Mouse (Mus musculus): Measurements from ENCODE around the gene Sox5.

Sox5 gene

DNA sequence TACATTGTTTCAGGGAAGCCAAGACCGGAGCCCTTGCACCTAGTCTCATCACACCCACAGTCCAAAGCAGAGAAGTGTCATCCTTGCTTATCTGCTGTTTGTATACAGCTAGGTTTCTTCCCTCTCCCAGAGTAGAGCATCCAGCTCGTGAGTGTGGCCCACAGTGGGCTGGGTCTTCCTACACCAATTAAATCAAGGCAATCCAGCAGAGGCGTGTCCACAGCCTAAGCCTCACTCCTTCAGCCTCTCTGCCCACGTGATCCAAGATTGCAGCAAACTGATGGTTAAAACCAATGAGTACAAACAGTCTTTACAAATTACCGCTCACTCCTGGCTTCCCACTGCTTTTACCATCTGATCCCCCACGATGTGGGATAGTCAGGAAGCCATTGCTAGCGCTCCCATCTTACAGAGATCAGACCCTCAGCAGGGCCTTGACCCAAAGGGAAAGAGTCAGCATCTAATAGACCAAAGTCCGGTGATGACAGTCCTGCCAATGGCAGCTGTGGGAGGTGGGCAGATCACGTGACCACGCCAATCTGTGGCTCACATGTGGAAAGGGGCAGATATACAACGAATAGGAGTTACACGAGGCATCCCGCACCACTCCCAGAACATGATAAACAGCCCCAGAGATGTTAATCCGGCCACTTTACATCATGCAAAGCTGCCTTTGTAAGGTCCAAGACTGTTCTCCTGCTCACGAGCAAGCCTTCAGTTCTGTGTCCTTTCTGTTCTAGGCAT is 9.4 kb downstream of the Sox5 start:
- DNase-seq, result no peak

DNA sequence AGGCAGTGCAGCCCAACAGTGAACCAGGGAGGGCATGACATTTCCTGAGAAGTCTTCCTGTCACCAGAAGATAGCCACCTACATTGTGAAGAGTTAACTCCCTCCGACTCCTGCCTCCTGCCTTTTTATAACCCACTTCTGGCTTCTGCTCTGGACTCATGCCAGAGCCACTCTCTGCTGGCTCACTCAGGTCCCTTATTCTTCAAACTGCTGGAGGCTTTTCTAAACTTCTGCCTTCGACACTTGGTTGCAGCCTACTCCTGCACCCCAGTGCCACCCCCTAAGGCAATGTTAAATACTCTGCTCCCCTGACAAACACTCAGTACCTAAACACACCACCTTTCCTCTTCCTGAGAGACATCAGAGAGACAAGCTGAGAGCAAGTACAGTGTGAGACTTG is 12.7 kb downstream of the Sox5 start:
- DNase-seq, result no peak

DNA sequence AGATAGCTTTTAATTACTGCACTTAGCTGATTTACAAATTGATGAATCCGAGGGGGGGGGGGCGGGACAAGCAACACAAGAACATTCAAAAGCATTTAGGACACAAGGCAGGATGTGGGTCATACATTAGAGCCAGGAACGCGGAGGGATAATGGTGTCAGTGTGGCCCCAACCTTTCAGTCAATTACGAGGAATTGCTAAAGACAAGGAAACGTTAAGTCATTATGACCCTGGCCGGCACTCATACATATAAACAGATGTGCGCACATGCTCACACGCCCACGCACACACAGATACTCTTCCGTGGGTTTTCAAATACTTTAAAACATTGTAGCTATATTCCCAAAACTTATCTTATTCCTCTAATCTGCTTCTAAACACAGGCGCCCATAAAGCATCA is 19.9 kb downstream of the Sox5 start:
- DNase-seq, result no peak

DNA sequence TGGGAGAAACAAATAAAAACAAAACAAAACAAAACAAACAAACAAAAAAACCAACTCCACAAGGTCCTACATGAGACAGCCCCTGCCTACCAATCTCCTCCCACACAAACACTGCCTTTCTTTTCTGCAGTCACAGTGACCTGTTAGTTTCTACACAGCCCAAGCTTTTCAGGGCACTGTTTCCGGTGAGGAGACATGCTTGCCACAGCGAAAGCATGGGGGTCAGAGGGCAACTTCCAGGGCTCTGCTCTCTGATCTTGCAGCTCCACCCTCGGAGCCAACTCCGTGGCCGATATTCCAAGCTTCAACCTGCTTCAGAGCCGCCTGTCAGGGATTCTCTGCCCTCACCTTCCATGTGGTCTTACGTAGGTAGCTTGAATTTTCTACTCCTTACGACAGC is 22.6 kb downstream of the Sox5 start:
- no peak for DNase-seq

DNA sequence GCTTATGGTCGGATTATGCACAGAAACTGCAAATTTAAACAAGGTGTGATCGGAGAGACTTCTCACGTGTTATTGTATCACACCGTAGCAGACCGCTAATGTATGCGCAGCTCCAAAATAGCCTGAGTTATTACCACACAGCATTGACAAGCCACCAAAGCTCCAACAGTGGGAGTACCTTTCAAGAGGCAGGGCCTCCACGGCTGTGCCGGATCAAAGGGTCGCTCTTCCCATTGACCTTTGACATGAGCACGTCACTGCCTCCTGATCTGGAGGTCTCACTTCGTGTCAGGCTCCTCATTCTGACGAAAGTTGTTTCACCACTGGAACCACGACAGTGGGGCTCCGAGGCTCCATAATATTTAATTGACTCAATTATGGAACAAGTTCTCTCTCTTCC is 24.4 kb downstream of the Sox5 start:
- DNase-seq, result no peak

DNA sequence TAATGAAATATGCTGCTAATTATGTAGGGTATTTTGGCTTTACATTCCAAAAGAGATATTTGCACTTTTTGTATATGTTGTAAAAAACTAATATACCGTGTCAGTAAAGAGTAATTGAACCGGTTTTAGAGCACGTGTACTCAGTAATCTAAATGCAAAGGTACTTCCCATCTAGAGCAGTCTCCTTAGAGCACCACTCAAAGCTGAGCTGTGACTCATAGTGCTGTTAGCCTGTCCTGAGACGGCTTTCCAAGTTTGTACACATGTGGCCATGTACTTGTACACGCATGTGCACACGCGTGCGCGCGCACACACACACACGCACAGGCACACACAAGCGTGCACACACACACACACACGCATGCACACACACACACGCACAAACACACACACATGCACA is 25.3 kb downstream of the Sox5 start:
- DNase-seq, result no peak

DNA sequence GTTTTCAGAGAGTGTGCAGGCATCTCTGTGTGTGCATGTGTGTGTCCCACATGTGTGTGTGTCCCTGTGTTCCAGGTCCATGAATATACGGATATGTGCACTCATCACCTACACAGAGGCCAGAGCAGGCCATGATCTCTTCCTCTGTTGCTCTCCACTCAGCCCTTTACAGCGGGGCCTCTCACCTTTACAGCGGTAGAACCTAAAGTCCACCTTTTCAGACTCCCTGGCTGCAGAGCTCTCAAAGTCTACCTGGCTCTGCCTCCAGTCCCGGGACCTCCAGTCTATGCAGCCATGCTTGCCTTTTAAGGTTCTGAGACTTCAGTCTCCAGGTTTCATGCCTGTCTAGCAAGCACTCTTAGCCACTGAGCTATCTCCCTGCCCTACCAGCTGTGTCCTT is 26.5 kb downstream of the Sox5 start:
- no peak for DNase-seq

DNA sequence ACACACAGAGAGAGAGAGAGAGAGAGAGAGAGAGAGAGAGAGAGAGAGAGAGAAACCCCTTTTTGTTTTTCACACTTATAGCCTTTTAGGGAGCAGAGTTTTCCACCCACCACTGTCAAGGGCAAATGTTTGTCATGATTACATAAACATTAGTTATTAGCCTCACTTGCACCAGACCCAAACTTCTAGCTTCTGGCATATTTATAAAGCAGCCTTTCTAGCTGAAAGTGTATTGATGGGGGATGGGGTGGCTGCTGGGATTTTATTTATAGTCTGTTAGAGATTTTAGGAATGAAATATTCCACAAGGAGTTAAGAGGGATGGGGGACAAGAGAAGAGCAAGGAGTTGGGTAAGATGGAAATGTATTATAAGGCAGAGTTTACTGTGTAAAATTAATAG is 27.4 kb downstream of the Sox5 start:
- no peak for DNase-seq

DNA sequence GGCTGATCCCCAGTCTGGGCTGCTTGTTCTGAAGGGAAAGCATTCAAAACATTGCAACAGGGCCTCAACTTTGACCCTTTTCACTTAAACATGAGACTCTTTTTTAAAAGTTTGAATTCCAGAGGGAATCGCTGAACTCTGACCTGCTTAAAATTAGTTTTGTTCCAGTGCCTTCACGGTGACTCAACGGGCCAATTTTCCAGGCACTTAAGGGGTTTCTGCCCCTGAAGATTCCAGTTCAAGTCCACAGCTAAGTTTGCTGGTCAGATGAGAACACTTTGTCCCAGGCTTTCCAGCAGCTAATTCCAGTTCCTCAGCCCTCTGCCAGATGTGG is 27.8 kb downstream of the Sox5 start:
- no peak for DNase-seq

DNA sequence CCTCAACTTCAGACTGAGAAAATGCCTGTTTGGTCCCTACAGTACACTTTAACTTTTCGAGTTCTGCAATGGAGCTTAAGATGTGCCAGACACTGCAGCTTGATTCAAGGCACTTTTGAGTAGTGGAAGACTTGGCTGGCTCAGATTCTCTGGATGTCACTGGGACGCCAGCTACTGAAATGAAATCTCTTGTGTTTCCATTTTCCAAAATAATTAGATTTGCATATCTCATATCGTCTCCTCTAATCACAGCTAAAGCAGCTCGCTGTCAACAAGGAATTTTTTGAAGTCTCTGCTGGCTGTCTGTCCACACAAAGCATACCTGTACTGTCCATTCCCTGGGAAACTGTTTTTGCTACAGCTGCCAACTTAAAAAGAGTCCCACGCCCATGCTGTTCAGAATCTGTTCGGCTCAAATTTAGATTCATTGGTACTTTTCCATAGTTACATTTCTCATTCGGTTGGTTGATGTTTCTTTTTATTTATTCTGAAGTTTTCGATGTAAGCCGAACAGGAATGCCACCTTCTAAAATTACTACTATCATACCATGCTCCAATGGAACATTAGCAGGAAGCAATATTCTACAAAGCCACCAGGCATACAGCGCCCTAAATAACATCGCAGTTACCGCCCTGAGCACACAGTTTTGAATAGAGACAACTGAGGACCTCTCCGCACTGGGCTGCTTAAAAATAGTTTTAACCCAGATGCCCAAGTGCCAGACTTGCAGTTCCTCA is 28.4 kb downstream of the Sox5 start:
- DNase-seq, result peak; percentile 42

DNA sequence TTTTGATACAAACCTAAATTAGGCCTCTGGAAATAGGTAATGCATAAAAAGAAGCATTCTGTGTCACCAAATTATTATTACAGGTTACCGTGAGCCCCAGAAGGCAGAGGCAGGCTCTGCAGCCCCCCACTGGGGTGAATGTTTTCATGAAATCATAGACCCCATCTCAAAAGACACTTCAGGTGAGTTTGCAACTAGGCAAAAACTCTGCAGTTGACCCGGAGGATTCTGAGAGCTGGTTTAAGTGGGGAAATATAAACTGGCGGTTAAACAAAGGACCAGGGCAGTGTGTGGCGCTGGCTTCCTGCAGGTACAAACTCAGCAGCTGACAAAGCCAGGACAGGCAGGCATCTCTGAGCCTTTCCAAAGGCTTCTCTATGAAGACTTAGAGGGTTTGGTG is 30.2 kb downstream of the Sox5 start:
- no peak for DNase-seq

DNA sequence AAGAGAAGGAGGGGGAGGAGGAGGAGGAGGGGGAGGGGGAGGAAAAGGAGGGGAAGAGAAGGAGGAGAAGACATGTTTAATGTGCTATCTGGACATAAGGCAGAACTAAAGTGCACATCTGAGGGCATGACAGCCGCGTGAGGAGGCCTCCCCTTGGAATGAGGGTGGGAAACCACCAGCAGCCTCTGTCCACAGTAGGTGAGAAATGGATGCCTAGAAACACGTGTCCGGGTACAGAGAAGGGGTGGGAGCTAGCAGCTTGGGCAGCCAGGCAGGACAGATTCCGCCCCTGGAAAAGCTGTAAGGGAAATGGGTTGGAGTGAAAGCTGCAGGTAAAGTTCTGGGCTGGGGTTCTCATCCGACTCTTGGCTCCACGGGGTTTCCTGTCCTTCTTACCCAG is 31.6 kb downstream of the Sox5 start:
- no peak for DNase-seq

DNA sequence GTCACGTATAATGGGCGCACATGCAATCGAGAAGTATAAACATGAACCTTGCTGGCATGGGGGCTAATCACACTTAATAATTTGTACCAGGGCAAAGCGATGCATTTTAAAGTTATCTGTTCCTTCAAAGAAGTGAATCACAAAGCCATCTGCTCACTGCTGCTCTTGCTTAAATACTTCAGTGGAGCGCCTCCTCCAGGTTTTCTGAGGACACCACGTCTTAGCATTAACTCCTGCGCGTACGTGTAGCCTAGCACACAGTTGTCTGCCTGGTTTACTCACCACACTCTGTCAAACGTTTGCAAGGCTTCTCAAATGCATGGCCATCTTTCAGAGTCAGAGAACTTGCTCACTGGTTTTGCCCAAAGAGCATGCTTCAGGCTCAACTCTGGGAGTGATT is 35.3 kb downstream of the Sox5 start:
- peak; percentile 32 for DNase-seq

DNA sequence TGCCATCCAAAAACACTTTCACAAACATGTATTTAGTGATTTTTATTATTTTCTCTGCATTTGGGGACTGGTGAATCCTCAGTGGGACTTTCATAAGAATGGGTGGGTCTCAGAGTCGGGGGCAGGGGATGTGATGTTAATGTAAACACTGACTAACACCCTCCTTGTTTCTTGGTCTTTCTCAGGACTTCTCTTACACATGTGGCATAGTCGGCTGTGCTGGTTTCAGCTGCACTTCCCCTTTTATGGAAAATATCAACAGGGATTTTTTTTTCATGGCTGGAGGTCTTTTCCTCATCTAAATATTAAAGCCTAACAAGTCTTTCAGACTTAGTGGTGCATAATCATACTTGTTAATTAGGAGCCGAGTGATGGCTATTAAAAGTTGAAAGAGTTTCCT is 39.2 kb downstream of the Sox5 start:
- no peak for DNase-seq

DNA sequence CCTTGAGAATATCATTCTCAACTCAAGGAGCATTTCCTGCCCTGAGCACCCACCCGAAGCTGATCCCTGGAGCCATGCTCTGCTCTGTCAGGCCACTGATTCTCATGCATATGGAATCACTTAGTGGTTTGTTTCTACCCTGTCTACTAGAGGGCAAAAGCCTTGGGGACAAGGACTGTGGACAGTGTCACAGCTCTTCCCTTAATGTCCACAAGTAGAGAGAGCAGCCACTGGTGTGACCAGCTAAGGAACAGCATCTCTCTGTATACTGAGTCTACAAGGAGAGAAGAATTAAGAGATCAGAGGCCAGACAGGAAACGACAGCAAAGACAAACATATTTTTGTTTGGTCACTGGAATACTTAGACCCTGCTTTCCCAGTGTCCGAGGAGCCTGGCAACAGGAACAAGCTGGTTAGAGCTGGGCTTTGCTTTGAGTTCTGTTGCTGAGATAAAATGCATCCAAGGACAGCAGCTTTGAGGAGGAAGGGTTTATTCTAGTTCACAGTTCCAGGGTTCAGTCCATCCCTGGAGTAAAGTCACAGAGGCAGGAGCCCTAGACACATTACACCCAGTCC is 40.6 kb downstream of the Sox5 start:
- DNase-seq, result no peak

DNA sequence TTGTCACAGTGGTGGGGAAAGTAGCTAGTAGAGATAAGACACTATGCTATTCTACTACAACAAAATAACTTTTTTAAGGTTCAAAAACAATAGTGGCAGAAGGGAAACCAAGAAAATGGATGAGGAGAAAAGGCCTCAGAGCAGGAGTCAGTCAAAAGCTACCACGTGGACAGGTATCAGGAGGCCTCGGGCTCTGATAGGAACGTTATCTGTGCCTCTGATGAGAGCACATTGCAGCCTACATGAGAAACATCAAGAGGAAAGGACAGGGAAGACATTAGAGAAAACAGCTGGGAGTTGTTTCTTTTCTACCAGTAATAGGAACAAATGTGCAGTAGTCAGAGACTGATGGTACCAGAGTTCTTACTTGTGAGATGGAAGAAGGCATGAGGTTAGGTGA is 41.4 kb downstream of the Sox5 start:
- no peak for DNase-seq

DNA sequence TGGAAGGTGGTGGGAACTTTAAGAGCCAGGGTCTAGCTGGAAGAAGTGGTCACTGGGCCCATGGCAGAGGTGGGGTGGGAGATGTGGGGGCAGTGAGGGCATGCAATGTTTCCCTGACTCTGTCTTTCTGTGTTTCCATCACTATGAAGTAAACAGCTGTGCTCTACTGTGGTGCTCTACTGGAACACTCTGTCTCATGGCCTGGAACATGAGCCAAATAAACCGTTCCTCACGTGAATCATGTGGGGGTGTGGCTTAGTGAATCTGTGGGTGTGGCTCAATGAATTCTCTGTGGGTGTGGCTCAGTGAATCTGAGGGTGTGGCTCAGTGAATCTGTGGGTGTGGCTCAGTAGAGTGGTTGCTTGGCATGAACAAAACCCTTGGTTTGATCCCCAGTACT is 42.0 kb downstream of the Sox5 start:
- no peak for DNase-seq

DNA sequence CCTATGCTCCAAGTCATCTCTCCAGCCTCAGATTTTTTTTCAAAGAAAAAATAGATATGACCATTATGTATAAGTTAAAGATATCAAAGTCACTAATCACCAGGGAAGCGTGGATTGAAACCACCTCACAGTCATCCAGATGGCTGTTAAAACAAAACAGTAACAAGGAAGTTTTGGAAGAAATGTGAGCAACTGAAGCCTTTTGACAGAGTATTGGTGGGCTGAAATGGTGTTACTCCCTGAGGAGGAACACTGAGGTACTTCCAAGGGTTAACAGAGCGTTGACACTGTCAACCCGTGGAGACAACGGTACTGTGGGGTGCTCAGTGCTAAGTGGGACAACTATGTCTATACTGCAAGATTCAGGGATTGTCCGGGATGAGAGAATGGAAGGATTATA is 44.0 kb downstream of the Sox5 start:
- DNase-seq, result no peak

DNA sequence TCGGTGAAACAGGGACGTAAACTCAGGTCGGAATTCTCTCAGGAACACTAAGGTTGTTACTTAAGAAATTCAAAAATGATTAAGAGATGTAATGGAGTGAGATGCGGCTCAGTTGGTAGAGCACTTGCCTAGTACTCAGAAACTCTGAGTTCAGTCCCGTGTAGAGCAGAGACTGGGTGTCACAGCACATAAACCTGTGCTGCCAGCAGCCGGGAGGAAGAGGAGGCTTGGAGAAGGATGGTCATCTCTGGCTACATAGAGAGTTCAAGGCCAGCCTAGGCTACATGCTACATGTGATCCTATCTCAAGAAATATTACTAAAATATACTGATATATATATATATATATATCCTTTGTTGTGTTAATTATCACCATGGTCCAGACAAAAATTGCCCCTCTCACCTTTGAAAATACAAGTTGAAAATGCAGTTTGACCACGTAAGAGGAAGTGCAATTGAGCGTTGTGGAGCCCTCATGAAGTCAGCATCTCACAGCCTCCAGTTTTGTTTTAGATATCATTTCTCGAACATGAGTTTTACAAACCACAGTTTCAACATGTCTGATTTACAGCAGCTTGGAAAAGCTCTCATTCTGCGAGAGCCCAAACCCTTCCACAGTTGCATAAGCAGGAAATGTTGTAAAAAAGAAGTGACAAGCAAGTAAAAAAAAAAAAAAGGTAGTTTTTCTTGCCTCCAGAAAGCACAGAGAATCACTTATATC is 50.4 kb downstream of the Sox5 start:
- DNase-seq, result no peak

DNA sequence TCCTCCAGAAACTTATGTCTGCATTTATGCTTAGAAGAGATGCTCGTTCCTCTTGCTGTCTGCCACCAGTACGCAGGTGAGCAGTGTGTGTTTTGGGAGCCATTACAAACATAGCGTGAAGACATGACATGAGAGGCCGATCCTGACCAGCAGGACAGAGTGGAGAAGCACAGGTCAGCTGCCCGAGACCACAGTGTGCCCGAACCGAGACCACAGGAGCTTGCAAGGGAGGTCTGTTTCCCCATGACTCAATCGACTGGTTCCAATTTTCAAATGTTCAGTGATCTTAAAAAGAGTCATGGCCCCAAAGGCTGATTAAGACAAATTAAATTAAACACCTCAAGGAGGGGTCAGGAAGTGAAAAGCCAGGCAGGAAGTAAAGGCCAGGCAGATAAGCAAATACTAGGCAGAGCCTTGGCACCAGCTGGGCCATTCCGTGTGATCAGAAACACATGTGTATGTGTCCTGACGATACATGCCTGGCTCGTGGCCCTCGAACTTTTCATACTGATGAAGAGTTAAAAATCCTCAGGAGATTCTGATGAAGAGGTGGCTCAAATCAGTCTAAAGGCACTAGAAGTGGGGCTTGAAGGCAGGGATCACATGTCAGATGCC is 58.1 kb downstream of the Sox5 start:
- DNase-seq, result no peak

DNA sequence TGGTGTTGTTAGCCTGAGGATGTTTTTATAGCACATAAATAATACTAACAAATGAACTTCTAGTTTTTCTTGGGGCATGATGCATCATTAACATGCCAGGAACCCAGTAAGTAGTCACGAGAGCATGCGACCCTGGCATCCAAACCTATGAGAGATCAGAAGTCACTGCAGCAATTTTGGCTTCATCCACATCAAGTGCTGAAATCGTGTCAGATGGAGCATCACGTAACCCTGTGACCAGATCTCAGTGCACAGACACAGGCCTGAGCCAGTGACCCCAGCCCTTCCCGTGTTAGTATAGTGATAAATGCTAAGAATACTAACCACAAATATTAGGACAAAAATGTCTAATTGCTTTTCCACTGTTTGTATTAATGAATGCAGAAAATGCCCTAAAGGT is 58.8 kb downstream of the Sox5 start:
- DNase-seq, result no peak

DNA sequence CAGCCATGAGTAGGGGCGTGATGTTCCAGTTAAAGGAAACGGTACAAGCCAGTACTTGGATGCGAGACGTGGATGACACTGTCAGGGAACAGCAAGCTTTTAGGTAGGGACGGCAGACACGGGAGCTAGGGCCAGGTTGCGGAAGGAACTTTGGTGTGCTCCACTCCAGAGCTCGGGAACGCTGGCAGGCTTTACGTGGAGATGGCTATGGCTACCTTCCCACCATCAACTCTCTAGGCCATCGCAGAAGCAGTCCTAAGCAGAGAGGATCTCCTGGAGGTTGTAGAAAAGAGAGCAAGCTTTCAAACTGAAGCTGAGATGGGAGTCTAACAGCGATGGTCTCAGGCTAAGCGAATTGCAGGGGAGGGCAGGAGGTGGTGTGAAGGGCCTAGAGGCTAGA is 60.9 kb downstream of the Sox5 start:
- DNase-seq, result no peak

DNA sequence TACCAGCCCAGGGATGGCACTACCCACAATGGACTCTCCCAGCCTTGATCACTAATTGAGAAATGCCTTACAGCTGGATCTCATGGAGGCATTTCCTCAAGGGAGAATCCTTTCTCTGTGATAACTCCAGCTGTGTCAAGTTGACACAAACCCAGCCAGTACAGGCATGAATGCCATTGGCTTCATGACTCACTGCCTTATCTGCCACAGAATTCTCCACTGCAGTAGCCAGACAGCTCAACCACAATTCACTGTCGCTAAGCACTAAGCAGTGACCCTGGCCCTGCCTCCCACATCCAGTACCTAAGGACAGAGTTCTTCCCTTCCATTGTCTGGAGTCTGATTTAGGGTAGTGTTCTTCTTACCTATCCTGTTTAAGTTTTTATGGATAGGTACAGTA is 65.4 kb downstream of the Sox5 start:
- DNase-seq, result no peak

DNA sequence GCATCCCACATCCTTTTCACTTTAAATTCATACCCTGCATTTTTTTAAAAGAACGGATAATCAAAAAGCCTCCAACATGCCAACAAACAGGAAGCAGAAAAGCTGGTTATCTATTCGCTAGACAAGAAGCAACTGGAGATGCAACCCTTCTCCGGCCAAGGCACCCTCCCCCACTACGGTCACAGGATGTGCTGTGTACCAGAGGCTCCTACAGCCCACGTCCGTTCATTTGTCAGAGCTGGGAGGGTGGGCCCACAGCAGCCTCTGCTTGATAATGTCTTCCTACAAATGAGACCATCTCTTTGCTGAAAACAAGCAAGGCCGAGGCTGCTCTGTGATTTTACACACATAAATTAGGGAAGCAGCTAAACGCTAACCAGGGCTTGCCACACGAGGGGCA is 69.9 kb downstream of the Sox5 start:
- no peak for DNase-seq
